Mouse (Mus musculus) ovary, postnatal 10 days (tissue): Measurements from ENCODE around the gene Zfp217.
A peak's percentile ranks its signal among the peaks of the same experiment; 100 is the strongest.

ENCODE experiments used
- DNase-seq: peaks from one replicate; pipeline ENCODE4 v3.0.0; 2022; ENCODE audit warnings: low spot score

Zfp217 gene

GRCm38 (mm10) chr2:170132716-170133092, 15.2 kb downstream of the Zfp217 start:
- DNase-seq = no peak

GRCm38 (mm10) chr2:170131981-170132460, 15.9 kb downstream of the Zfp217 start:
- no peak for DNase-seq

- DNase-seq = peak; percentile 69
These were observed 16.9 kb downstream of the Zfp217 start for GRCm38 (mm10) chr2:170130780-170131645.

GRCm38 (mm10) chr2:170129923-170130779, 17.8 kb downstream of the Zfp217 start:
- no peak for DNase-seq

- no peak for DNase-seq
These were observed 18.5 kb downstream of the Zfp217 start for GRCm38 (mm10) chr2:170129248-170129922.

- DNase-seq = no peak
These were observed 19.2 kb downstream of the Zfp217 start for GRCm38 (mm10) chr2:170128461-170129247.

GRCm38 (mm10) chr2:170127523-170127922, 20.4 kb downstream of the Zfp217 start:
- no peak for DNase-seq

GRCm38 (mm10) chr2:170126266-170126665, 21.6 kb downstream of the Zfp217 start:
- DNase-seq = no peak

- DNase-seq = no peak
These were observed 25.7 kb downstream of the Zfp217 start for GRCm38 (mm10) chr2:170122197-170122596.

- no peak for DNase-seq
These were observed 27.5 kb downstream of the Zfp217 start for GRCm38 (mm10) chr2:170120139-170121027.

- DNase-seq = peak; percentile 25
These were observed 31.1 kb downstream of the Zfp217 start for GRCm38 (mm10) chr2:170116704-170117281.

GRCm38 (mm10) chr2:170110306-170110705, 37.6 kb downstream of the Zfp217 start:
- no peak for DNase-seq

GRCm38 (mm10) chr2:170109528-170109927, 38.4 kb downstream of the Zfp217 start:
- DNase-seq = no peak

GRCm38 (mm10) chr2:170107791-170108190, 40.1 kb downstream of the Zfp217 start:
- DNase-seq = no peak

GRCm38 (mm10) chr2:170106000-170106399, 41.9 kb downstream of the Zfp217 start:
- no peak for DNase-seq

- DNase-seq = no peak
These were observed 43.5 kb downstream of the Zfp217 start for GRCm38 (mm10) chr2:170104396-170104795.

- DNase-seq = no peak
These were observed 44.1 kb downstream of the Zfp217 start for GRCm38 (mm10) chr2:170103852-170104251.

GRCm38 (mm10) chr2:170103341-170103740, 44.6 kb downstream of the Zfp217 start:
- no peak for DNase-seq

GRCm38 (mm10) chr2:170101932-170102331, 46.0 kb downstream of the Zfp217 start:
- no peak for DNase-seq

GRCm38 (mm10) chr2:170101132-170101531, 46.8 kb downstream of the Zfp217 start:
- peak; percentile 97 for DNase-seq
